Mouse (Mus musculus) spleen, adult 2 months (tissue): ENCODE results near the gene Plekhh1. TPM values are rescaled to one million over a fixed set of nuclear protein-coding genes. Genes with fewer than 3 reads are reported as not detected.

Source experiments
- DNase-seq, 2 experiments: peaks; one replicate each; pipeline versions ENCODE4 v3.0.0 to v3.0.0-alpha.2; 2012 to 2021; ENCODE audit warnings: low spot score in 2 of 2, low read depth in 1 of 2
- H3K27ac ChIP-seq: fragments of 200-500 bp; 2 replicates; pipeline ENCODE4 v1.5.1; 2012; ENCODE audit warnings: low read length, inconsistent platforms; ENCODE audit not compliant: insufficient read depth
- H3K27me3 ChIP-seq: fragments of 200-500 bp; 2 replicates; pipeline ENCODE4 v1.6.1; 2012; ENCODE audit warnings: mild to moderate bottlenecking, moderate library complexity, low read length, inconsistent platforms; ENCODE audit not compliant: control insufficient read depth, insufficient read depth
- H3K36me3 ChIP-seq: fragments of 200-500 bp; 2 replicates; pipeline ENCODE4 v1.6.1; 2012; ENCODE audit warnings: mild to moderate bottlenecking, low read length, inconsistent platforms; ENCODE audit not compliant: control insufficient read depth, insufficient read depth
- H3K4me1 ChIP-seq: fragments of 200-500 bp; 2 replicates; pipeline ENCODE4 v1.6.1; 2011; ENCODE audit warnings: inconsistent platforms; ENCODE audit not compliant: control insufficient read depth, insufficient read depth, insufficient read length
- H3K4me3 ChIP-seq: fragments of 200-500 bp; 2 replicates; pipeline ENCODE4 v1.5.1; 2011; ENCODE audit warnings: mild to moderate bottlenecking, inconsistent platforms; ENCODE audit not compliant: insufficient read depth, insufficient read length; ENCODE audit errors: extremely low read depth
- CTCF ChIP-seq: fragments of 200-500 bp; IDR thresholded peaks from 2 replicates; pipeline ENCODE4 v1.5.1; 2011; ENCODE audit warnings: mild to moderate bottlenecking, inconsistent platforms; ENCODE audit not compliant: insufficient read depth, insufficient read length, insufficient replicate concordance; ENCODE audit errors: extremely low read depth
- POLR2A ChIP-seq: fragments of 200-500 bp; IDR thresholded peaks from 2 replicates; pipeline ENCODE4 v1.6.1; 2011; ENCODE audit warnings: low read depth, low read length, inconsistent platforms
- WGBS: fragments of 180-500 bp; shearing (Covaris S2); methylation state at CpG from one replicate; pipeline ENCODE4 v1.1.7; 2018; 5-methylcytosine and 5-hydroxymethylcytosine counted together
- polyA plus RNA-seq: library from polyadenylated mRNA; depleted of rRNA; stranded (reverse); fragments of >200 nt; gene quantifications from 2 replicates; pipeline ENCODE4 v1.2.3, GENCODE M21; 2012

Plekhh1 gene
- polyA plus RNA-seq, 1 experiment, result 0.28 TPM

DNA sequence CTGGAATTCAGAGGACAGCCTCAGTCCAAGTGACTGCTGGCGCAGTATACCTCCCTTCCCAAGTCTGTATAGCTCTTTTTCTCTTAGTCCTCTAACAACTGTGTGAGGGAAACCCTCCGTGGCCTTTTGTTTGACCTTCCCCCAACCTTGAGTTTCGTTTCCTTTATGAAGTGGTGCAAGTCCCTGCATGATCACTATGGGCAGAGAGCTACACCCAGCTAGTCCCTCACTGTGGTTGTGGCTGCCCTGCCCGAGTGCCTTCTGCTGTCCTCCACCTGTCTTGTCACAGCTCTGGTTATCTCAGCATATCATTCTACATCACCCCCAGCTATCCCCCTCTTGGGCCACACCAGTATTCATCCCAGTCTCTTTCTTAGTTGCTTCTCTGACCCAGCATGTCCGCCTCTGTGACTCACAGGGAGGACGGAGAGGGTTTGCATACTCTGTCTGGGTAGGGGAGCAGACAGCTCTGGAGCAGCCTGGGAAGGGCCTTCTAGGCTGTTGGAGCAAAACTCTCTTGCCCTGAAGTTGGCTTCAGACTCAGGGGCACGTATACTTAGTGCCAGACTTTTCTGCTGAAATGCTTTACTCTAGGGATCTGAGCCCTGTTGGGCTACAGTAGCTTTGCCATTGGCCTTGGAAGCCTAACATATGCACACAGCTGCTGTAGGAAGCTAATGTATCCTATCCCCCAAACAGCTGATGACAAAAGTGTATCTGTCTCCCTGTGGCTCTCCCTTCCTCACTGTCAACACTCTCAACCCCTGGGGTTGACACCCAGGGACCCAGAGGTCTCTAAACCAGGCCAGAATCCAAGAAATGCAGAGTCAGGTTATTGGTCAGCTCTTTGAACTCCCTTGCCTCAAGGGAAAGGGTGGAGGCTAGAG is 32.0 kb downstream of the Plekhh1 start:
- Histone ChIP-seq H3K27me3 (no peaks in the 10 kb centered on the region), H3K4me3 (no peak overlapping the region), H3K27ac (no peak overlapping the region), H3K4me1 (peaks cover 11% of the 10 kb centered on the region; the same call in 1 of the 2 replicates), H3K36me3 (no peaks in the 10 kb centered on the region)
- DNase-seq, result peak; percentile 7 to 46
- TF ChIP-seq POLR2A (no peak), CTCF (no peak)
- 47% methylated on average over 7 of the region's 7 CpGs for WGBS

DNA sequence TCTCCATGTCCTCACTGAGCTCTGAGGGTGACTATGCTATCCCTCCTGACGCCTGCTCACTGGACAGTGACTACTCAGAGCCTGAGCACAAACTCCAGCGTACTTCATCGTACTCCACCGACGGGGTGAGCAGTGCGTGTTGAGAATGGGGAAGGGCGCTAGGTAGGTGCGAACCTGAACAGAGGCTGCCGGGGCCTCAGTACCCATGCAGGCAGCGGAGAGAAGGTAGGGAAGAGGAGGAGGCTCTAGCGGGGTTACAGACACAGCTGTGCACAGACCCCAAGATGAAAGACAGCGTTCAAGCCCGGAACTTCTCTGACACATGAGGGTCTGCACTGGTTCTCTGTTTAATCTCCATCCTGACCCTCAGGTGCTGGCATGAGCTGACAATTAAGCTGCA is 35.5 kb downstream of the Plekhh1 start:
- WGBS, result 89% methylated on average over 13 of the region's 13 CpGs
- no peak for TF ChIP-seq POLR2A
- no peak for TF ChIP-seq CTCF
- H3K36me3 ChIP-seq, result no peaks in the 10 kb centered on the region

DNA sequence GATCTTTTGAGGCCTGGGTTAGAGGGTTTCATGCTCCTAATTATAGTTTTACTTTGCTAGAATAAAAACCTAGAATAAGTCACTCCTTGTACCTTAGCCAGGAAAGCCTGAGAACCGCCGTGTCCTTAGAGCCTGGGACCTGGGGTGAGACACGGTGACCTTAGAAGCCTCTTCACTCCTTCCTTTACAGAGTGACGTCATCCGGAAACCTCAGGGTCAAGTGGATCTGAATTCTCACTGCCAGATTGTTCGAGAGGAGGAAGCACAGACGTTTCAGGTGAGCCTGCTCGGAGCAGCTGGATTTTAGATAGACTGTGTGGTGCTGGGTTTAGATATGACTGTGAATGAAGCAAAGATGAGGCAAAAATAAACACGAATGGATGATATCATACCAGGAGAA is 37.5 kb downstream of the Plekhh1 start:
- TF ChIP-seq POLR2A (no peak), CTCF (no peak)
- 87% methylated on average over 9 of the region's 9 CpGs for WGBS
- no peaks in the 10 kb centered on the region for H3K4me1 ChIP-seq
- no peak overlapping the region for H3K4me3 ChIP-seq
- no peaks in the 10 kb centered on the region for H3K36me3 ChIP-seq
- no peak overlapping the region for H3K27ac ChIP-seq
- no peaks in the 10 kb centered on the region for H3K27me3 ChIP-seq
- DNase-seq, result no peak

More for the DNA sequence above, 35.5 kb downstream of the Plekhh1 start:
- Histone ChIP-seq H3K4me1 (peaks cover 11% of the 10 kb centered on the region; the same call in 1 of the 2 replicates), H3K27me3 (no peaks in the 10 kb centered on the region), H3K4me3 (no peak overlapping the region), H3K27ac (no peak overlapping the region)
- no peak for DNase-seq

GRCm38 (mm10) chr12:79067526-79067925 is 38.6 kb downstream of the Plekhh1 start:
- Histone ChIP-seq H3K4me1 (no peaks in the 10 kb centered on the region), H3K27me3 (no peaks in the 10 kb centered on the region), H3K36me3 (no peaks in the 10 kb centered on the region), H3K4me3 (no peak overlapping the region), H3K27ac (no peak overlapping the region)
- no peak for DNase-seq
- WGBS, result 96% methylated on average over 5 of the region's 5 CpGs
- TF ChIP-seq POLR2A, result no peak
- TF ChIP-seq CTCF, result no peak

DNA sequence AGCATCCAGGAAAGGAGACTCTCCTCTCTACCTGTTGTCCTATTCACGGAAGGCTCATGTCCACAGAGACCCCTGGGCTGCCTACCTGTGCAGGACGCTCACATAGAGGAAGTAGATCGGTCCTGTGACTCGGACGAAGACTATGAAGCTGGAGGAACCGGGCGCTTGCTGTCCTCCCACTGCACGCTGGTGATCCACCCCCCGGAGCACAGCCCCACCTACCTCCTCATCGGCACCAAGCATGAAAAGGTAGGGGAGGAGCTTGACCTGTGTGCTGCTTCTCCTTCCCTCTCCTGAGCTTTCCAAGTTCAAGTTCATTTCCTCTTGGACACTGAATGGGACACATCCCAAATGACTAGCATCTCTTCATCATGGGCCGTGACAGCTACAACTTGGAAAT is 39.3 kb downstream of the Plekhh1 start:
- Histone ChIP-seq H3K27me3 (no peaks in the 10 kb centered on the region), H3K27ac (no peak overlapping the region), H3K4me3 (no peak overlapping the region), H3K36me3 (no peaks in the 10 kb centered on the region), H3K4me1 (no peaks in the 10 kb centered on the region)
- DNase-seq, result no peak
- 89% methylated on average over 11 of the region's 11 CpGs for WGBS
- TF ChIP-seq POLR2A, result no peak
- TF ChIP-seq CTCF, result no peak

GRCm38 (mm10) chr12:79069187-79069608 is 40.2 kb downstream of the Plekhh1 start:
- Histone ChIP-seq H3K27ac (no peak overlapping the region), H3K27me3 (no peaks in the 10 kb centered on the region), H3K36me3 (no peaks in the 10 kb centered on the region), H3K4me3 (no peak overlapping the region), H3K4me1 (no peaks in the 10 kb centered on the region)
- TF ChIP-seq CTCF (no peak), POLR2A (no peak)
- no peak for DNase-seq
- WGBS, result 92% methylated on average over 6 of the region's 6 CpGs

DNA sequence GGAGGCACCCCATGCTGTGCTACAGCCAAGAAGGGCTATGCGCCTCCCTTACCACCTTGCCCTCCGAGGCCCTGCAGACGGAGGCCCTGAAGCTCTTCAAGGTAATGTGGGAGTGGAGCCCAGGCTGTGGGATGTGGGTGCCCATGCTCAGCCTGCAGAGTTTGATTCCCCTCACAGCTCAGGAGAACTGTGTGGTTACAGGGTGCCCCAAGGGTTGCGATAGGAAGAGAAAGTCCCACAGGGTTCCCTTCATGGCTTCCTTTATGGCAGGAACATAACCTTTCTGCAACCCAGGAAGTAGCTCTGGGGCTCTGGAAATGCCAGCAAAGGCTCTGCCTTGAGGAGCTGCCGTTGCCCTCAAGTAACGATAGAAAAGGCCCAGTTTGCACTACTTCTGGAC is 41.0 kb downstream of the Plekhh1 start:
- H3K27ac ChIP-seq, result no peak overlapping the region
- TF ChIP-seq POLR2A, result no peak
- no peak for TF ChIP-seq CTCF
- H3K36me3 ChIP-seq, result no peaks in the 10 kb centered on the region; the same call in 1 of the 2 replicates
- H3K4me3 ChIP-seq, result no peak overlapping the region
- 36% methylated on average over 6 of the region's 6 CpGs for WGBS
- DNase-seq, result no peak
- no peaks in the 10 kb centered on the region for H3K27me3 ChIP-seq
- H3K4me1 ChIP-seq, result no peaks in the 10 kb centered on the region
